Mouse (Mus musculus): ENCODE data around the gene Aco2. TPM values are rescaled to one million over a fixed set of nuclear protein-coding genes. Genes with fewer than 3 reads are reported as not detected.

Gene Aco2
- polyA plus RNA-seq, 1 experiment from 2014 or later: 136 TPM

GRCm38 (mm10) chr15:81850718-81851117 is 21.4 kb upstream of the Aco2 start:
- no peaks in the 10 kb centered on the region for H3K27me3 ChIP-seq (ENCODE audit: control insufficient read depth, insufficient read depth, low read length)
- H3K36me3 ChIP-seq (ENCODE audit: control insufficient read depth, insufficient read depth, low read length): peaks cover 42% of the 10 kb centered on the region
- ATAC-seq (ENCODE audit: insufficient number of reproducible peaks, insufficient read depth, low FRiP score, low read depth): no peak
- H3K27ac ChIP-seq (ENCODE audit: low read length): no peak overlapping the region
- no peak overlapping the region for H3K4me2 ChIP-seq (replicated peaks; ENCODE audit: low read depth, low read length)
- H3K4me3 ChIP-seq (ENCODE audit: low read depth, low read length): no peak overlapping the region
- no peak overlapping the region for H3K9ac ChIP-seq (replicated peaks; ENCODE audit: low read depth, low read length)
- no peaks in the 10 kb centered on the region for H3K4me1 ChIP-seq (ENCODE audit: control insufficient read depth, insufficient read depth, low read length)
- 72% methylated on average over 14 of the region's 14 CpGs for WGBS
- H3K9me3 ChIP-seq (ENCODE audit: control insufficient read depth, low read depth, low read length): no peaks in the 10 kb centered on the region

- no peak overlapping the region for H3K9ac ChIP-seq (replicated peaks; ENCODE audit: low read depth, low read length)
- WGBS: 94% methylated on average over 15 of the region's 15 CpGs
- no peak overlapping the region for H3K27ac ChIP-seq (ENCODE audit: low read length)
- no peaks in the 10 kb centered on the region for H3K9me3 ChIP-seq (ENCODE audit: control insufficient read depth, low read depth, low read length)
- H3K36me3 ChIP-seq (ENCODE audit: control insufficient read depth, insufficient read depth, low read length): peaks cover 42% of the 10 kb centered on the region
- H3K27me3 ChIP-seq (ENCODE audit: control insufficient read depth, insufficient read depth, low read length): no peaks in the 10 kb centered on the region
- no peak for ATAC-seq (ENCODE audit: insufficient number of reproducible peaks, insufficient read depth, low FRiP score, low read depth)
- H3K4me2 ChIP-seq (replicated peaks; ENCODE audit: low read depth, low read length): no peak overlapping the region
- no peaks in the 10 kb centered on the region for H3K4me1 ChIP-seq (ENCODE audit: control insufficient read depth, insufficient read depth, low read length)
- H3K4me3 ChIP-seq (ENCODE audit: low read depth, low read length): no peak overlapping the region
These were observed 20.7 kb upstream of the Aco2 start for GRCm38 (mm10) chr15:81851375-81851774.

GRCm38 (mm10) chr15:81852411-81853000 is 19.6 kb upstream of the Aco2 start:
- H3K4me2 ChIP-seq (replicated peaks; ENCODE audit: low read depth, low read length): no peak overlapping the region
- 79% methylated on average over 9 of the region's 9 CpGs for WGBS
- H3K36me3 ChIP-seq (ENCODE audit: control insufficient read depth, insufficient read depth, low read length): peaks cover 41% of the 10 kb centered on the region
- no peak overlapping the region for H3K4me3 ChIP-seq (ENCODE audit: low read depth, low read length)
- ATAC-seq (ENCODE audit: insufficient number of reproducible peaks, insufficient read depth, low FRiP score, low read depth): no peak
- no peak overlapping the region for H3K27ac ChIP-seq (ENCODE audit: low read length)
- no peaks in the 10 kb centered on the region for H3K4me1 ChIP-seq (ENCODE audit: control insufficient read depth, insufficient read depth, low read length)
- H3K9ac ChIP-seq (replicated peaks; ENCODE audit: low read depth, low read length): no peak overlapping the region
- no peaks in the 10 kb centered on the region for H3K27me3 ChIP-seq (ENCODE audit: control insufficient read depth, insufficient read depth, low read length)
- H3K9me3 ChIP-seq (ENCODE audit: control insufficient read depth, low read depth, low read length): no peaks in the 10 kb centered on the region

GRCm38 (mm10) chr15:81853081-81853480 is 19.0 kb upstream of the Aco2 start:
- Histone ChIP-seq H3K4me3 (ENCODE audit: low read depth, low read length) (no peak overlapping the region), H3K9ac (replicated peaks; ENCODE audit: low read depth, low read length) (no peak overlapping the region), H3K4me2 (replicated peaks; ENCODE audit: low read depth, low read length) (no peak overlapping the region), H3K4me1 (ENCODE audit: control insufficient read depth, insufficient read depth, low read length) (no peaks in the 10 kb centered on the region), H3K27ac (ENCODE audit: low read length) (no peak overlapping the region), H3K36me3 (ENCODE audit: control insufficient read depth, insufficient read depth, low read length) (peaks cover 35% of the 10 kb centered on the region), H3K9me3 (ENCODE audit: control insufficient read depth, low read depth, low read length) (no peaks in the 10 kb centered on the region), H3K27me3 (ENCODE audit: control insufficient read depth, insufficient read depth, low read length) (no peaks in the 10 kb centered on the region)
- no peak for ATAC-seq (ENCODE audit: insufficient number of reproducible peaks, insufficient read depth, low FRiP score, low read depth)
- 81% methylated on average over 7 of the region's 7 CpGs for WGBS

GRCm38 (mm10) chr15:81856030-81856790 is 15.9 kb upstream of the Aco2 start:
- peak overlapping the region; percentile 76 for H3K4me3 ChIP-seq (ENCODE audit: low read depth, low read length)
- H3K4me1 ChIP-seq (ENCODE audit: control insufficient read depth, insufficient read depth, low read length): 0 out of 2 replicates have a peak, but pooled peaks cover 5% of the 10 kb centered on the region
- H3K9me3 ChIP-seq (ENCODE audit: control insufficient read depth, low read depth, low read length): no peaks in the 10 kb centered on the region
- H3K27me3 ChIP-seq (ENCODE audit: control insufficient read depth, insufficient read depth, low read length): no peaks in the 10 kb centered on the region
- peak overlapping the region; percentile 89 for H3K9ac ChIP-seq (replicated peaks; ENCODE audit: low read depth, low read length)
- H3K27ac ChIP-seq (ENCODE audit: low read length): peak overlapping the region; percentile 98
- peak overlapping the region; percentile 96 for H3K4me2 ChIP-seq (replicated peaks; ENCODE audit: low read depth, low read length)
- peak; percentile 88 for ATAC-seq (ENCODE audit: insufficient number of reproducible peaks, insufficient read depth, low FRiP score, low read depth)
- peaks cover 11% of the 10 kb centered on the region for H3K36me3 ChIP-seq (ENCODE audit: control insufficient read depth, insufficient read depth, low read length)
- WGBS: under 1% methylated on average over 28 of the region's 28 CpGs

- Histone ChIP-seq H3K4me2 (replicated peaks; ENCODE audit: low read depth, low read length) (peak overlapping the region; percentile 96), H3K27me3 (ENCODE audit: control insufficient read depth, insufficient read depth, low read length) (no peaks in the 10 kb centered on the region), H3K4me1 (ENCODE audit: control insufficient read depth, insufficient read depth, low read length) (0 out of 2 replicates have a peak, but pooled peaks cover 5% of the 10 kb centered on the region), H3K9me3 (ENCODE audit: control insufficient read depth, low read depth, low read length) (no peaks in the 10 kb centered on the region), H3K9ac (replicated peaks; ENCODE audit: low read depth, low read length) (peak overlapping the region; percentile 89), H3K36me3 (ENCODE audit: control insufficient read depth, insufficient read depth, low read length) (0 out of 2 replicates have a peak, but pooled peaks cover 3% of the 10 kb centered on the region), H3K4me3 (ENCODE audit: low read depth, low read length) (peak overlapping the region; percentile 76), H3K27ac (ENCODE audit: low read length) (peak overlapping the region; percentile 98)
- 2% methylated on average over 14 of the region's 14 CpGs for WGBS
- ATAC-seq (ENCODE audit: insufficient number of reproducible peaks, insufficient read depth, low FRiP score, low read depth): no peak
These were observed 15.0 kb upstream of the Aco2 start for GRCm38 (mm10) chr15:81856938-81857723.

GRCm38 (mm10) chr15:81857724-81858116 is 14.4 kb upstream of the Aco2 start:
- 0% methylated on average over 33 of the region's 33 CpGs for WGBS
- Histone ChIP-seq H3K4me3 (ENCODE audit: low read depth, low read length) (peak overlapping the region; percentile 76), H3K9ac (replicated peaks; ENCODE audit: low read depth, low read length) (peak overlapping the region; percentile 89), H3K4me2 (replicated peaks; ENCODE audit: low read depth, low read length) (peak overlapping the region; percentile 96), H3K9me3 (ENCODE audit: control insufficient read depth, low read depth, low read length) (no peaks in the 10 kb centered on the region), H3K27me3 (ENCODE audit: control insufficient read depth, insufficient read depth, low read length) (no peaks in the 10 kb centered on the region), H3K27ac (ENCODE audit: low read length) (peak overlapping the region; percentile 98), H3K4me1 (ENCODE audit: control insufficient read depth, insufficient read depth, low read length) (0 out of 2 replicates have a peak, but pooled peaks cover 5% of the 10 kb centered on the region), H3K36me3 (ENCODE audit: control insufficient read depth, insufficient read depth, low read length) (0 out of 2 replicates have a peak, but pooled peaks cover under 1% of the 10 kb centered on the region)
- ATAC-seq (ENCODE audit: insufficient number of reproducible peaks, insufficient read depth, low FRiP score, low read depth): no peak

- no peaks in the 10 kb centered on the region for H3K9me3 ChIP-seq (ENCODE audit: control insufficient read depth, low read depth, low read length)
- 0 out of 2 replicates have a peak, but pooled peaks cover 5% of the 10 kb centered on the region for H3K4me1 ChIP-seq (ENCODE audit: control insufficient read depth, insufficient read depth, low read length)
- H3K4me2 ChIP-seq (replicated peaks; ENCODE audit: low read depth, low read length): peak overlapping the region; percentile 96
- WGBS: 0% methylated on average over 23 of the region's 23 CpGs
- ATAC-seq (ENCODE audit: insufficient number of reproducible peaks, insufficient read depth, low FRiP score, low read depth): no peak
- peak overlapping the region; percentile 98 for H3K27ac ChIP-seq (ENCODE audit: low read length)
- no peaks in the 10 kb centered on the region for H3K27me3 ChIP-seq (ENCODE audit: control insufficient read depth, insufficient read depth, low read length)
- H3K9ac ChIP-seq (replicated peaks; ENCODE audit: low read depth, low read length): peak overlapping the region; percentile 89
- H3K4me3 ChIP-seq (ENCODE audit: low read depth, low read length): peak overlapping the region; percentile 76
- no peaks in the 10 kb centered on the region for H3K36me3 ChIP-seq (ENCODE audit: control insufficient read depth, insufficient read depth, low read length)
These were observed 14.0 kb upstream of the Aco2 start for GRCm38 (mm10) chr15:81858138-81858516.

Data from stomach, embryonic 14.5 days (tissue).